Mouse (Mus musculus): ENCODE measurements around the gene Gstt3. TPM values are rescaled to one million over a fixed set of nuclear protein-coding genes. Genes with fewer than 3 reads are reported as not detected.
A peak's percentile ranks its signal among the peaks of the same experiment; 100 is the strongest.

Gstt3 gene
- polyA plus RNA-seq, 1 experiment: 4.3 TPM

DNA sequence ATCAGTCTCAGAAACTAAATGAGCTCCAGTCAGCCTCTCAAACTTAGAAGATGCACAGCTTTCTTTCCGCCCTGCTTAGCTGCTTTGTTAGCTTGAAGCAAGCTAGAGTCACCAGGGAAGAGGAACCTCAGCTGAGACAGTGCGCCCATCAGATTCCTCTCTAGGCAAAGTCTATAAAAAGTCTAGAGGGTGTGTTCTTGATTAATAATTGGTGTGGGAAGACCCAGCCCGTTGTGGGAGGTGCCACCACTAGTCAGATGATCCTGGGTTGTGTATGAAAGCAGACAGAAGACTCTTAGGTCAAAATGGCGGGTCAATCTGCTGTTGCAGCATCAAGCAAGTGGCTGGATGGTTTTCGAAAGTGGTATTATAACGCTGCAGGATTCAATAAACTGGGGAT lies 14.4 kb downstream of the Gstt3 start:
- no peaks in the 10 kb centered on the region for H3K4me1 ChIP-seq (ENCODE audit: control insufficient read depth, insufficient read depth, insufficient read length)
- no peak for DNase-seq (ENCODE audit: low read depth in 1 of 2, low spot score in 2 of 2)
- TF ChIP-seq POLR2A (IDR thresholded peaks at IDR 0.05; ENCODE audit: low read depth, low read length) (no peak), CTCF (IDR thresholded peaks at IDR 0.05; ENCODE audit: extremely low read depth, insufficient read depth, insufficient read length, insufficient replicate concordance) (no peak)
- no peaks in the 10 kb centered on the region for H3K27me3 ChIP-seq (ENCODE audit: control insufficient read depth, insufficient read depth, low read length)
- no peak overlapping the region for H3K4me3 ChIP-seq (ENCODE audit: extremely low read depth, insufficient read depth, insufficient read length)
- WGBS: 81% methylated on average over 6 of the region's 6 CpGs
- no peaks in the 10 kb centered on the region for H3K36me3 ChIP-seq (ENCODE audit: control insufficient read depth, insufficient read depth, low read length)
- H3K27ac ChIP-seq (ENCODE audit: insufficient read depth, low read length): no peak overlapping the region

- H3K4me3 ChIP-seq (ENCODE audit: extremely low read depth, insufficient read depth, insufficient read length): peak overlapping the region; percentile 64
- under 1% methylated on average over 27 of the region's 27 CpGs for WGBS
- H3K27me3 ChIP-seq (ENCODE audit: control insufficient read depth, insufficient read depth, low read length): no peaks in the 10 kb centered on the region
- H3K4me1 ChIP-seq (ENCODE audit: control insufficient read depth, insufficient read depth, insufficient read length): no peaks in the 10 kb centered on the region
- peaks cover 1% of the 10 kb centered on the region; the same call in 1 of the 2 replicates for H3K36me3 ChIP-seq (ENCODE audit: control insufficient read depth, insufficient read depth, low read length)
- peak overlapping the region; percentile 34; the same call in 1 of the 2 replicates for H3K27ac ChIP-seq (ENCODE audit: insufficient read depth, low read length)
- TF ChIP-seq CTCF (IDR thresholded peaks at IDR 0.05; ENCODE audit: extremely low read depth, insufficient read depth, insufficient read length, insufficient replicate concordance) (peak; percentile 36; the same call in 1 of the 2 replicates), POLR2A (IDR thresholded peaks at IDR 0.05; ENCODE audit: low read depth, low read length) (no peak)
- peak; percentile 60 to 76 for DNase-seq (ENCODE audit: low read depth in 1 of 2, low spot score in 2 of 2)
Observed at GRCm38 (mm10) chr10:75764519-75765473, 16.4 kb downstream of the Gstt3 start.

GRCm38 (mm10) chr10:75763682-75764518 lies 17.3 kb downstream of the Gstt3 start, which contains the start of gene Cabin1:
Cabin1 (minus strand) TSS chr10:75764341.
- DNase-seq (ENCODE audit: low read depth in 1 of 2, low spot score in 2 of 2): peak; percentile 96 to 97
- H3K27me3 ChIP-seq (ENCODE audit: control insufficient read depth, insufficient read depth, low read length): no peaks in the 10 kb centered on the region
- WGBS: under 1% methylated on average over 61 of the region's 61 CpGs
- peak within 1 kb of the TSS; percentile 64 for H3K4me3 ChIP-seq (ENCODE audit: extremely low read depth, insufficient read depth, insufficient read length)
- H3K36me3 ChIP-seq (ENCODE audit: control insufficient read depth, insufficient read depth, low read length): peaks cover 3% of the 10 kb centered on the region; the same call in 1 of the 2 replicates
- H3K4me1 ChIP-seq (ENCODE audit: control insufficient read depth, insufficient read depth, insufficient read length): no peaks in the 10 kb centered on the region
- peak within 1 kb of the TSS; percentile 71 for H3K27ac ChIP-seq (ENCODE audit: insufficient read depth, low read length)
- no peak for TF ChIP-seq CTCF (IDR thresholded peaks at IDR 0.05; ENCODE audit: extremely low read depth, insufficient read depth, insufficient read length, insufficient replicate concordance)
- TF ChIP-seq POLR2A (IDR thresholded peaks at IDR 0.05; ENCODE audit: low read depth, low read length): peak; percentile 1

DNA sequence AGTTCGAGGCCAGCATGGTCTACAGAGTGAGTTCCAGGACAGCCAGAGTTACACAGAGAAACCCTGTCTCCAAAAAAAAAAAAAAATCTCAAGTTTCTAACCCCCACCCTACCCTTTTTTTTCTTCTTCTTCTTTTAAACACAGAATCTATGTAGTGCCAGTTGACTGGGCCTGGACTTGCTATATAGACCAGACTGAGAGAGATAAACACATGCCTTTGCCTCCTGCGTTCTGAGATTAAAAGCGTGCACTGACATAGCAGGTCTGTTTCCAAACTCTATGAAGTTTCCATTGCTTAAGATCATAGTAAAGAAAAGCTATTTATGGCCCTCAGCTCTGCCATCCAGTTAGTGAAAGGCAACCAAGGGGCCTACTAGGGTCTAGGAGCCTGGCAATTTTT lies 18.8 kb downstream of the Gstt3 start:
- TF ChIP-seq POLR2A (IDR thresholded peaks at IDR 0.05; ENCODE audit: low read depth, low read length) (no peak), CTCF (IDR thresholded peaks at IDR 0.05; ENCODE audit: extremely low read depth, insufficient read depth, insufficient read length, insufficient replicate concordance) (no peak)
- Histone ChIP-seq H3K36me3 (ENCODE audit: control insufficient read depth, insufficient read depth, low read length) (peaks cover 5% of the 10 kb centered on the region; the same call in 1 of the 2 replicates), H3K4me1 (ENCODE audit: control insufficient read depth, insufficient read depth, insufficient read length) (no peaks in the 10 kb centered on the region), H3K27ac (ENCODE audit: insufficient read depth, low read length) (no peak overlapping the region), H3K4me3 (ENCODE audit: extremely low read depth, insufficient read depth, insufficient read length) (no peak overlapping the region), H3K27me3 (ENCODE audit: control insufficient read depth, insufficient read depth, low read length) (no peaks in the 10 kb centered on the region)
- WGBS: 78% methylated on average over 3 of the region's 3 CpGs
- no peak for DNase-seq (ENCODE audit: low read depth in 1 of 2, low spot score in 2 of 2)

- H3K4me3 ChIP-seq (ENCODE audit: extremely low read depth, insufficient read depth, insufficient read length): no peak overlapping the region
- H3K27me3 ChIP-seq (ENCODE audit: control insufficient read depth, insufficient read depth, low read length): no peaks in the 10 kb centered on the region
- no peak overlapping the region for H3K27ac ChIP-seq (ENCODE audit: insufficient read depth, low read length)
- H3K36me3 ChIP-seq (ENCODE audit: control insufficient read depth, insufficient read depth, low read length): peaks cover 5% of the 10 kb centered on the region; the same call in 1 of the 2 replicates
- DNase-seq (ENCODE audit: low read depth in 1 of 2, low spot score in 2 of 2): no peak
- no peaks in the 10 kb centered on the region for H3K4me1 ChIP-seq (ENCODE audit: control insufficient read depth, insufficient read depth, insufficient read length)
- no peak for TF ChIP-seq CTCF (IDR thresholded peaks at IDR 0.05; ENCODE audit: extremely low read depth, insufficient read depth, insufficient read length, insufficient replicate concordance)
- no peak for TF ChIP-seq POLR2A (IDR thresholded peaks at IDR 0.05; ENCODE audit: low read depth, low read length)
- WGBS: 98% methylated on average over 3 of the region's 3 CpGs
Observed at GRCm38 (mm10) chr10:75760311-75760710, 20.9 kb downstream of the Gstt3 start.

DNA sequence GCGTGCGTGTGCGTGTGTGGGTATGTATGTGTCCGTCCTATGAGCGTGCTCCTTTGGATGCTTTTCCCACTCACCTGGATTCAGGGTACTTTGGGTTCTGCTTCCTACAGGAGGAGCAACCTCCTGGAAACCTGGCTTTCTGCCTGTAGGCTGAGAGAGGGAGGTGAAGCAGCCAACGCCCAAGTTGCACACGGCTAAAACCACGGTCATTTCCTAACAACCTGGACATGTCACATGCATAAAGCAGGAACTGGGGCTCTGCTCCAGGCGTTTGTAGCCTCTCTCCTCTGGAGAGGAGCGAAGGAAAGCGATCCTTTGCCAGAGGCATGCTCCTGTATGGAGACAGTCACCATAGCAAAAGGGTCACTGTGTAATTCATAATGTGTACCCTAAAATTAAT lies 24.5 kb downstream of the Gstt3 start:
- no peak for DNase-seq (ENCODE audit: low read depth in 1 of 2, low spot score in 2 of 2)
- H3K4me1 ChIP-seq (ENCODE audit: control insufficient read depth, insufficient read depth, insufficient read length): no peaks in the 10 kb centered on the region
- H3K27me3 ChIP-seq (ENCODE audit: control insufficient read depth, insufficient read depth, low read length): no peaks in the 10 kb centered on the region
- no peak for TF ChIP-seq POLR2A (IDR thresholded peaks at IDR 0.05; ENCODE audit: low read depth, low read length)
- no peak for TF ChIP-seq CTCF (IDR thresholded peaks at IDR 0.05; ENCODE audit: extremely low read depth, insufficient read depth, insufficient read length, insufficient replicate concordance)
- no peak overlapping the region for H3K27ac ChIP-seq (ENCODE audit: insufficient read depth, low read length)
- H3K4me3 ChIP-seq (ENCODE audit: extremely low read depth, insufficient read depth, insufficient read length): no peak overlapping the region
- peaks cover 31% of the 10 kb centered on the region for H3K36me3 ChIP-seq (ENCODE audit: control insufficient read depth, insufficient read depth, low read length)
- WGBS: 91% methylated on average over 11 of the region's 11 CpGs
